Mouse (Mus musculus) forebrain, embryonic 11.5 days (tissue): ENCODE data around the gene Nrxn3. TPM values are rescaled to one million over a fixed set of nuclear protein-coding genes. Genes with fewer than 3 reads are reported as not detected.
A peak's percentile ranks its signal among the peaks of the same experiment; 100 is the strongest.

ENCODE experiments used
- ATAC-seq: fragments of 200-750 bp; cut with Nextera tagmentation; replicated peaks from 2 replicates; pipeline ENCODE4 v1.8.0; 2017; ENCODE audit warnings: moderate TSS enrichment; ENCODE audit not compliant: low FRiP score
- DNase-seq: peaks from one replicate; pipeline ENCODE4 v3.0.0-alpha.2; 2017; ENCODE audit warnings: low spot score
- H3K27ac ChIP-seq: fragments of 300-500 bp; sonication (generic); 2 replicates; pipeline ENCODE4 v1.5.1; 2014; ENCODE audit warnings: low read depth, low read length
- H3K27me3 ChIP-seq: fragments of 300-500 bp; sonication (generic); 2 replicates; pipeline ENCODE4 v1.6.1; 2014; ENCODE audit warnings: mild to moderate bottlenecking, low read length, mixed read lengths; ENCODE audit not compliant: control insufficient read depth, insufficient read depth
- H3K36me3 ChIP-seq: fragments of 300-500 bp; sonication (generic); 2 replicates; pipeline ENCODE4 v1.6.1; 2014; ENCODE audit warnings: mild to moderate bottlenecking, low read length, moderate library complexity, mixed read lengths; ENCODE audit not compliant: control insufficient read depth, insufficient read depth
- H3K4me1 ChIP-seq: fragments of 300-500 bp; sonication (generic); replicated peaks from 2 replicates; pipeline ENCODE4 v1.6.1; 2014; ENCODE audit warnings: low read length, mixed read lengths; ENCODE audit not compliant: control insufficient read depth, insufficient read depth
- H3K4me2 ChIP-seq: fragments of 300-500 bp; sonication (generic); 2 replicates; pipeline ENCODE4 v1.6.1; 2014; ENCODE audit warnings: low read depth, mild to moderate bottlenecking, low read length, moderate library complexity, mixed read lengths; ENCODE audit not compliant: severe bottlenecking
- H3K4me3 ChIP-seq: fragments of 300-500 bp; sonication (generic); 2 replicates; pipeline ENCODE4 v1.5.1; 2014; ENCODE audit warnings: low read depth, low read length
- H3K9ac ChIP-seq: fragments of 300-500 bp; sonication (generic); 2 replicates; pipeline ENCODE4 v1.6.1; 2014; ENCODE audit warnings: low read length
- H3K9me3 ChIP-seq: fragments of 300-500 bp; sonication (generic); 2 replicates; pipeline ENCODE4 v1.6.1; 2016; ENCODE audit warnings: low read length, mixed read lengths; ENCODE audit not compliant: control insufficient read depth
- WGBS: fragments of 180-500 bp; shearing (Covaris S2); extraction: QIAGEN DNeasy Blood & Tissue Kit; methylation state at CpG from one replicate; pipeline ENCODE4 v1.1.7; 2014; 5-methylcytosine and 5-hydroxymethylcytosine counted together
- polyA plus RNA-seq: library from polyadenylated mRNA; unstranded; fragments of >200 nt; fragmentation: Nextera tagmentation; extraction: Ambion mirVana; gene quantifications from 2 replicates; pipeline ENCODE4 v1.2.1, GENCODE M21; 2014

Gene Nrxn3
- 34.3 and 38.4 TPM in 2 replicates for polyA plus RNA-seq

- DNase-seq = peak; percentile 81
- H3K36me3 ChIP-seq = no peaks in the 10 kb centered on the region
- peak within 1 kb of the TSS; percentile 52 for H3K4me2 ChIP-seq
- ATAC-seq = peak; percentile 98
- no peaks in the 10 kb centered on the region for H3K9me3 ChIP-seq
- WGBS = 0% methylated on average over 9 of the region's 9 CpGs
- H3K27ac ChIP-seq = no peak within 1 kb of the TSS
- no peaks in the 10 kb centered on the region for H3K27me3 ChIP-seq
- peak within 1 kb of the TSS; percentile 44 for H3K9ac ChIP-seq
- peak within 1 kb of the TSS; percentile 30 for H3K4me3 ChIP-seq
- H3K4me1 ChIP-seq = no peaks in the 10 kb centered on the region; the same call in 1 of the 2 replicates
Measured at GRCm38 (mm10) chr12:88722691-88723070, at the start of gene Nrxn3. Gene Nrxn3, plus strand, starts transcription at chr12:88722876.

GRCm38 (mm10) chr12:88704159-88704846, 18.4 kb upstream of the Nrxn3 start:
- DNase-seq (no peak), ATAC-seq (0 out of 2 replicates have a peak, but pooled peaks have one; percentile 29)
- Histone ChIP-seq H3K4me1 (no peaks in the 10 kb centered on the region), H3K36me3 (no peaks in the 10 kb centered on the region), H3K27ac (no peak overlapping the region), H3K4me3 (no peak overlapping the region), H3K4me2 (no peak overlapping the region), H3K9ac (no peak overlapping the region), H3K27me3 (no peaks in the 10 kb centered on the region), H3K9me3 (no peaks in the 10 kb centered on the region)
- 56% methylated on average over 10 of the region's 10 CpGs for WGBS

DNA sequence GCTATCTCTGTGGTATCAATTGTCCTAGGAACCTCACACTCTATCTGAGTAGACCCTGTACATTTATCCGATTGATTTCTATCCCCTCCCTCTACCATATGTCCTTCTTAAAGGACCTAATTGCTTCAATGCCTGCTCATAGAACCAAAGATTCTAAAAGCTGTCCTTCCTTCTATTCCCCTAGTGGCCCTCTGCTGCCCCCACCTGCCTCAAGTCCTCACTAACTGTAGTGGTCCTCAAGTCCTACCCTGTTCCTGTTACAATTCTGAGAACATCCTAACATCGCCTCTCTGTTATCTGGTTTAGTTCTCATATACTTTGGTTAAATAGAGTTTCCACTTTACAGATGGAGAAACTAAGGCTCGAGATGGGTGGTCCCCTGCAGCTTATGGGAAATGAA, 16.7 kb upstream of the Nrxn3 start:
- Histone ChIP-seq H3K27ac (no peak overlapping the region), H3K9me3 (no peaks in the 10 kb centered on the region), H3K36me3 (no peaks in the 10 kb centered on the region), H3K4me1 (no peaks in the 10 kb centered on the region), H3K9ac (no peak overlapping the region), H3K4me2 (no peak overlapping the region), H3K4me3 (no peak overlapping the region), H3K27me3 (no peaks in the 10 kb centered on the region)
- WGBS = 68% methylated on average over 3 of the region's 3 CpGs
- ATAC-seq (no peak), DNase-seq (no peak)

DNA sequence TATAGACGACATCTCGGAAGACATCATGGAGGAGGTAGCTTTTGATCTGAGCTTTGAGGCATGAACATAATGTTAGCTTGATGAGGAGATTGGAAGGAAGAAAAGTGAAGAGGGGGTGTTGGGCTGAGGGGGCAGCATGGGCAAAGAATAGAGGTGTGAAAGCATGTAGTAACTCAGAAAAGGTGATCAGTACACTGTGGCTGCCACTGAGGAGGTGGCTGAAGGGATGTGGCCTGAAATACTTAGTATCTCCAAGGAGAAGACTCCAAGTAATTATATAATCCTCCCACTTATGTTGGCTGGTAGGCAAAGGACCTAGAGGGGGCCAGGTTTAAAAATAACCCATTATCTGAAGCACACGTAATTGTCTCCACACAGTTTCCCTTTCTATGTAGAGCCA, 14.9 kb upstream of the Nrxn3 start:
- DNase-seq = no peak
- Histone ChIP-seq H3K4me3 (no peak overlapping the region), H3K27me3 (no peaks in the 10 kb centered on the region), H3K9me3 (no peaks in the 10 kb centered on the region), H3K4me2 (no peak overlapping the region), H3K9ac (no peak overlapping the region), H3K4me1 (no peaks in the 10 kb centered on the region), H3K27ac (no peak overlapping the region), H3K36me3 (no peaks in the 10 kb centered on the region)
- 90% methylated on average over 3 of the region's 3 CpGs for WGBS
- ATAC-seq = no peak

- H3K27me3 ChIP-seq = no peaks in the 10 kb centered on the region
- H3K9ac ChIP-seq = no peak overlapping the region
- H3K4me2 ChIP-seq = no peak overlapping the region
- H3K4me1 ChIP-seq = no peaks in the 10 kb centered on the region
- no peaks in the 10 kb centered on the region for H3K36me3 ChIP-seq
- 9% methylated on average over 11 of the region's 11 CpGs for WGBS
- ATAC-seq (peak; percentile 92), DNase-seq (peak; percentile 87)
- no peaks in the 10 kb centered on the region for H3K9me3 ChIP-seq
- H3K4me3 ChIP-seq = no peak overlapping the region
- no peak overlapping the region for H3K27ac ChIP-seq
Measured at GRCm38 (mm10) chr12:88709223-88709622, 13.5 kb upstream of the Nrxn3 start.

DNA sequence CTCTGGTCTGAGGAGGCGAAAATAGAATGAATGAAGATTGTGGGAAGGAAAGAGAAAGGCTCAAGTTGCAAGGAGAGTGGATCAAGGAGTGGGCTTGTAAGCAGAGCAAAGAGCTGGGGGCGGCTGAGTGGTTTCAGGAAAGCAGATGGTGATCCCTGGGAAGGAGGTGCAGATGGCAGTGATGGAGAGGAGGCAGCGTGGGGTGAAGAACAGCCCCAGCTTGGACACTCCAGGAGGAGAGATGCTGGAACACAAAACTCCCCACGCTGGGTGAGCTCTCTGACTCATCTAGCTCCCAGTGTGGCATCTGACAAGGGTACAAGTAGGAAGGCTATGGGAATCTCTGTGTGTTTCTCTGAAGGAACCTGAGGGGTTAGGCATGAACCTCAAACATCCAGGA, 9.2 kb upstream of the Nrxn3 start:
- no peak overlapping the region for H3K4me2 ChIP-seq
- WGBS = 78% methylated on average over 4 of the region's 4 CpGs
- no peak for ATAC-seq

GRCm38 (mm10) chr12:88722031-88722690, 515 bp upstream of the Nrxn3 start:
- ATAC-seq (peak; percentile 25), DNase-seq (no peak)
- peak overlapping the region; percentile 52; the same call in 1 of the 2 replicates for H3K4me2 ChIP-seq
- H3K9me3 ChIP-seq = no peaks in the 10 kb centered on the region
- no peaks in the 10 kb centered on the region for H3K27me3 ChIP-seq
- no peak overlapping the region for H3K27ac ChIP-seq
- H3K4me1 ChIP-seq = no peaks in the 10 kb centered on the region; the same call in 1 of the 2 replicates
- 51% methylated on average over 3 of the region's 3 CpGs for WGBS
- no peaks in the 10 kb centered on the region for H3K36me3 ChIP-seq
- H3K9ac ChIP-seq = no peak overlapping the region
- H3K4me3 ChIP-seq = no peak overlapping the region; the same call in 1 of the 2 replicates

More for the DNA sequence above, 9.2 kb upstream of the Nrxn3 start:
- Histone ChIP-seq H3K36me3 (no peaks in the 10 kb centered on the region), H3K9me3 (no peaks in the 10 kb centered on the region), H3K9ac (no peak overlapping the region), H3K27ac (no peak overlapping the region), H3K27me3 (no peaks in the 10 kb centered on the region), H3K4me3 (no peak overlapping the region), H3K4me1 (no peaks in the 10 kb centered on the region)
- DNase-seq = no peak

GRCm38 (mm10) chr12:88726316-88726715, 3.6 kb downstream of the Nrxn3 start:
- ATAC-seq (no peak), DNase-seq (no peak)
- H3K4me3 ChIP-seq = peak overlapping the region; percentile 20; the same call in 1 of the 2 replicates
- H3K27ac ChIP-seq = no peak overlapping the region
- H3K9me3 ChIP-seq = no peaks in the 10 kb centered on the region
- no peaks in the 10 kb centered on the region; the same call in 1 of the 2 replicates for H3K4me1 ChIP-seq
- WGBS = 93% methylated on average over 13 of the region's 13 CpGs
- no peaks in the 10 kb centered on the region for H3K27me3 ChIP-seq
- no peak overlapping the region for H3K9ac ChIP-seq
- no peaks in the 10 kb centered on the region for H3K36me3 ChIP-seq
- peak overlapping the region; percentile 11; the same call in 1 of the 2 replicates for H3K4me2 ChIP-seq
